ENCODE assay signal across 19 mouse cellular contexts in genomic region chr13:58610059-58610458, GRCm38 (mm10). TPM values are rescaled to one million over a fixed set of nuclear protein-coding genes. Genes with fewer than 3 reads are reported as not detected.
"Had no signal": no experiment of that assay in that cellular context is flagged by ENCODE, and none has a peak within 500 bp of the region (broad histone marks: within the 10 kb centered on the region; RNA-seq: fewer than 3 reads in every experiment).

No protein-coding gene starts in this region.

- ATAC-seq: liver, postnatal 0 days; midbrain, embryonic 13.5 days; midbrain, embryonic 15.5 days had no signal

- H3K4me3 ChIP-seq: liver, embryonic 15.5 days; lung, embryonic 15.5 days; megakaryocyte, embryonic 14.5 days; midbrain, embryonic 13.5 days; midbrain, embryonic 15.5 days; myocyte; neural tube, embryonic 12.5 days had no signal

- DNase-seq: liver, postnatal 0 days; lung, adult 2 months; lung, postnatal 10 days; right cerebral cortex, postnatal 14 days; spleen, adult 18-20 months; thymus, adult 2 months; thymus, postnatal 25 days; thymus, postnatal 4 days had no signal

- H3K4me2 ChIP-seq: liver, embryonic 15.5 days; lung, embryonic 15.5 days; midbrain, embryonic 11.5 days; midbrain, embryonic 13.5 days; midbrain, embryonic 15.5 days; neural tube, embryonic 12.5 days had no signal

- H3K9me3 ChIP-seq: liver, embryonic 15.5 days; lung, embryonic 15.5 days; megakaryocyte, embryonic 14.5 days; midbrain, embryonic 13.5 days; midbrain, embryonic 15.5 days; neural tube, embryonic 12.5 days had no signal

- H3K9ac ChIP-seq: liver, embryonic 15.5 days; liver, postnatal 0 days; lung, embryonic 15.5 days; midbrain, embryonic 13.5 days; midbrain, embryonic 15.5 days; neural tube, embryonic 12.5 days had no signal

- H3K36me3 ChIP-seq: liver, embryonic 15.5 days; lung, embryonic 15.5 days; midbrain, embryonic 13.5 days; midbrain, embryonic 15.5 days; neural tube, embryonic 12.5 days had no signal

- H3K27me3 ChIP-seq: midbrain, embryonic 13.5 days; midbrain, embryonic 15.5 days had no signal

- H3K27ac ChIP-seq: liver, embryonic 15.5 days; lung, embryonic 15.5 days; macrophage; midbrain, embryonic 13.5 days; midbrain, embryonic 15.5 days; neural tube, embryonic 12.5 days had no signal

- H3K4me1 ChIP-seq: liver, embryonic 15.5 days; lung, embryonic 15.5 days; megakaryocyte, embryonic 14.5 days; midbrain, embryonic 13.5 days; midbrain, embryonic 15.5 days; neural tube, embryonic 12.5 days had no signal

RNA-seq across cellular contexts. Expression of gene Slc28a3, which starts 0.6 kb away (rescaled TPM):
- total RNA-seq: megakaryocyte progenitor cell, adult 5-6 weeks had no signal
- polyA plus RNA-seq: liver, postnatal 0 days; lung, embryonic 15.5 days; macrophage; midbrain, embryonic 11.5 days; midbrain, embryonic 13.5 days; myocyte; neural tube, embryonic 12.5 days; neural tube, embryonic 14.5 days had no signal
